Mouse (Mus musculus): ENCODE data around the gene Sgcg. TPM values are rescaled to one million over a fixed set of nuclear protein-coding genes. Genes with fewer than 3 reads are reported as not detected.

Gene Sgcg
- not detected for polyA plus RNA-seq (2015; fragmentation: Illumina TruSeq; extraction: RNeasy Lipid Tissue Mini Kit (QIAGEN cat#74804); ENCODE audit: low read depth, low replicate concordance)

DNA sequence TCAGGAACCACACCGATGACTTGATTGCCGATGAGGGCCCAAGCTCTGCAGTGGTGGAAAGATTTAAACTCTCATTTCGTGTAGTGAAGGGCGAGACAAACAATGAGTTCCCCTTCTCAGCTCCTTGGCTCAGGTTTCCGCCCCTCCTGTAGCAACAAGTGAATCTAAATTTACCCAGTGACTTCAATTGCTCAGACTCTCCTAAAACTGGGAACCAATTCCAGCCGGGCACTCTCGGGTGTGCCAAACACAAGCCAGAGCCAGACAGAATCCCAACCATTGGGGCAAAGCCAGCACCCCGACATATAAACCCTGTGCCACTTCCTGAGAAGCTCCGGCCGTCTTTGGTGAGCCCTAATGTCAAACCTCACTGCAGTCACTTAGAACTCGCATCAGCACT is at the start of gene Sgcg:
TSS of gene Sgcg (minus strand) at position 139 of the 400 bp plus-strand sequence.

Other genes starting within 250 kb of the Sgcg start
- gene Tnfrsf19, start 212.0 kb downstream of the Sgcg start, polyA plus RNA-seq (2015; fragmentation: Illumina TruSeq; extraction: RNeasy Lipid Tissue Mini Kit (QIAGEN cat#74804); ENCODE audit: low read depth, low replicate concordance), result 43.9 TPM
- 21.6 TPM for gene Sacs, start 120.0 kb downstream of the Sgcg start, polyA plus RNA-seq (2015; fragmentation: Illumina TruSeq; extraction: RNeasy Lipid Tissue Mini Kit (QIAGEN cat#74804); ENCODE audit: low read depth, low replicate concordance)
- 0.62 TPM for gene Arl11, start 51.3 kb upstream of the Sgcg start, polyA plus RNA-seq (2015; fragmentation: Illumina TruSeq; extraction: RNeasy Lipid Tissue Mini Kit (QIAGEN cat#74804); ENCODE audit: low read depth, low replicate concordance)
- 4.7 TPM for gene Ebpl, start 101.9 kb upstream of the Sgcg start, polyA plus RNA-seq (2015; fragmentation: Illumina TruSeq; extraction: RNeasy Lipid Tissue Mini Kit (QIAGEN cat#74804); ENCODE audit: low read depth, low replicate concordance)
- gene Kpna3, start 181.4 kb upstream of the Sgcg start, polyA plus RNA-seq (2015; fragmentation: Illumina TruSeq; extraction: RNeasy Lipid Tissue Mini Kit (QIAGEN cat#74804); ENCODE audit: low read depth, low replicate concordance), result 69.3 TPM